Mouse (Mus musculus): ENCODE results near the gene Ptprc.

- TF ChIP-seq POLR2A (IDR thresholded peaks at IDR 0.05; ENCODE audit: low read depth, low read length) (no peak), CTCF (conservative IDR thresholded peaks at IDR 0.05 in 1 of 2, IDR thresholded peaks at IDR 0.05 in 1 of 2; ENCODE audit: low read depth in 2 of 2, low read length in 2 of 2) (no peak), NELFE (IDR thresholded peaks at IDR 0.05; ENCODE audit: low read depth, low read length) (no peak), ZNF384 (IDR thresholded peaks at IDR 0.05; ENCODE audit: low read depth, low read length) (no peak), TBP (conservative IDR thresholded peaks at IDR 0.05; ENCODE audit: low read depth, low read length) (no peak)
These were observed 29.9 kb downstream of the Ptprc start for GRCm38 (mm10) chr1:138145571-138145970.

Measured in CH12.LX (cell line).